Mouse (Mus musculus) embryonic stem cell, embryonic (primary cell): ENCODE measurements at regions not wholly inside any gene's neighbourhood (a gene's known extent, or its start where the extent isn't known, plus 50 kb on each side); places are given as distances from the start of the nearest gene placed in this dataset.

Experiments used
- CTCF ChIA-PET, 4 experiments: fragments of 300-600 bp in 2 of 4; fragments of 350-600 bp in 2 of 4; sonication (Branson Sonifier 250); formaldehyde crosslinking; loops; one replicate each; lab custom pipeline; 2022; ENCODE audit warnings: inconsistent platforms in 2 of 4; lab: Charles Lee
- POLR2A ChIA-PET, 4 experiments: fragments of 300-600 bp in 2 of 4; fragments of 350-600 bp in 2 of 4; sonication (Branson Sonifier 250); formaldehyde crosslinking; loops; one replicate each; lab custom pipeline; 2022; ENCODE audit warnings: antibody characterized with exemption in 4 of 4, inconsistent platforms in 1 of 4; lab: Charles Lee

DNA sequence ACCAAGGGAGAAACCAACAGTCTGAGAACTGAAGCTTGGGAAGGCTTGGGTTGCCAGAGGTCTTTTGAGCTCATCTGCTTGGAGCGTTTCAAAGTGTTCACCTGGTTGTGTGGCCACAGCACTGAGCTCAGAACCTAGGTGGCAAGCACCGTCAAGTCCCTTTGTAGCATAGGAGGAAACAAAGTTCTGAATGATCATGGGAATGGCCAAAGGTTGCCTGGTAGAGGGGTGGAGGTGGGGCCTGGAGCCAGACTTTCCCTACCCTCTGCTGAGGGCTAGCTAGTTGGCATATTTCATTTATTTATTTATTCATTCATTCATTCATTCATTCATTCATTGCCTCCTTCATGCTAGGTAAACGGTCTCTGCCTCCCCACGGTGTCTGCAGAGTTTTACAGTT is 134.9 kb upstream of the 1600014C23Rik start:
- ChIA-PET POLR2A (interaction anchor here in 2 of 4 experiments (0.7 to 1.8 kb wide), 6 partner anchors 14 to 174 kb away, joined by 3 to 6 read pairs (median 3); partner anchors contain the start of gene Vegfa (in 1 of the 2)), CTCF (interaction anchor here in 3 of 4 experiments (0.6 to 2.0 kb wide), 3 partner anchors 22 to 218 kb away, joined by 3 to 5 read pairs (median 4); no protein-coding TSS in a partner anchor)

DNA sequence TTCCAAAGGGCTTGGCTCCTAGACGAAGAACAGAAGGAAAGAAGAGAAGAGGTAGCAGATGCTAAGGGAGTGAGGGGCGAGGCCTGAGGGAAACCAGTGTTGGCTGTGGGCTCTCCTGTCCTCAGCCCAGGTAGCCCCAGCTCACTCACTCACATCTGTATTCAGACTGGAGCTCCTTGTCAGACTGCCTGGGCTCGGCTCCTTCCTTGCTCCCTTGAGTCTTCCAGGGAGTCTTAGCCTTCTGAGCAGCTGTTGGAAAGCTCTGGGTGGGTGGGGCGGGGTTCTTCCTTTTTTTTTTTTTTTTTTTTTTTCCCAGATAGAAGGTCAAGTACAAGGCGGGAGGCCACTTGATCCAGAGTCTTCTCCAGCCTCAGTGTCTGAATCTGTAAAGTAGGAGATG is 134.1 kb upstream of the 1600014C23Rik start:
- ChIA-PET CTCF (interaction anchor here in 3 of 4 experiments (0.6 to 1.3 kb wide), 6 partner anchors 8 to 740 kb away, joined by 3 to 5 read pairs (median 3); no protein-coding TSS in a partner anchor), POLR2A (interaction anchor here in 3 of 4 experiments (0.5 to 1.8 kb wide), 26 partner anchors 8 to 304 kb away, joined by 3 to 9 read pairs (median 3); partner anchors contain the start of genes Slc35b2 (in 1 of the 3) and Vegfa (in 1 of the 3))

DNA sequence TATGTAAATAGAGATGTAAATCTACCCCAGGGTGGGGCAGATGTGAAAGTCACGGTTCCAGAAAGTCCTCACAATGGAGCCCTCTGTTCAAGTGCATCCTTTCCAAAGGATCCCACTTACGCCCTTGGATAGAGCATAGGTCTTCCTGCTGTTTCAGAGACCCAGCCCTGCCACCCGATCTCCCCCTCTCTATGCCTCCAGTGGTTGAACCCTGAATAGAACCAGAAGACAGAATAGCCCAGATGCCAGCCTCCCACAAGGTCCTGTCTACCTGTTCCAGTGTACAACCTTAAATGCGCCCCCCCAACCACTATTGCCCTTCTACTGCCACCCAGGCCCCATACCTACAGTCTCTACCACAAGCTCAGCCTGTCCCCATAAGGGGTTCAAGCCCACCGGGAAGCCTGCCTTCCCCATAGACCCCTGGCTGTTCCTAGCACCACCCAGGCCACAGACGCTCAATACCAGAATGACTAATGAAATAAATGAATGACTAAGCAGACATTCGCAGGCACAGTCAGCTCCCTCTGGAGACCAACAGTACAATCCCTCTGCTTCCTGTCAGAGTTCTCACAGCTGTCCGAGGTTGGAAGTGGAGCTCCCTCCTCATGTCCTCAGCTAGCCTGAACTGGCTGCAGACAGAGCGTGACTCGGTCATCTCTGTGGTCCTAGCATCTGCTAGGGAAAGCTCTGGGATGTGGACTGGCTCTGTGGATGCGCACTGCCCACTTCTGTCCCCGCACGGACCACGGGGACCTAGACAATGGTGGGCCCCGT is 133.4 kb upstream of the 1600014C23Rik start:
- ChIA-PET CTCF (interaction anchor here in 3 of 4 experiments (0.6 to 1.3 kb wide), 6 partner anchors 9 to 741 kb away, joined by 3 to 5 read pairs (median 3); no protein-coding TSS in a partner anchor), POLR2A (interaction anchor here in 3 of 4 experiments (0.5 to 1.9 kb wide), 25 partner anchors 9 to 276 kb away, joined by 3 to 9 read pairs (median 3); partner anchors contain the start of gene Vegfa (in 1 of the 3))

DNA sequence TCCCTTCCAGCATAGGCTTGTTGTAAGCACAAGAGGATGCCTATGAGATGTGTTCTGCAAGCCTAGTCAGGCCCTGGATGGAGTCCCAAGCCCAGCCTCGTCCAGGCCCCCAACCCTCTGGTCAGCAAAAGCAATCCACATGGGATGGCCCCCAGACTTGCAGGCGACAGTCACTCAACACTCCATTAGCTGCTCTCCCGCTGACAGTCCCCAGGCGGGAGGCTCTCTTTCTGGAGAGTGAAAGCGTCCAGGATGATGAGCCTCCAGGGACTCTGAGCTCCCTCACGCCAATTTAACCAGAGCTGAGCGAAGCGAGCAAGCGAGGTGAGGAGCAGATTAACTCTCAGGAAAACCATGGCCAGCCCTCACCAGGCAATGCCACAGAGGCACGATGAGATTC is 132.7 kb upstream of the 1600014C23Rik start:
- POLR2A ChIA-PET: interaction anchor here in 2 of 4 experiments (1.2 to 1.9 kb wide), 7 partner anchors 9 to 166 kb away, joined by 3 to 7 read pairs (median 4); partner anchors contain the start of gene Vegfa (in 1 of the 2)
- CTCF ChIA-PET: interaction anchor here in 1 of 4 experiments (1.0 kb wide), 1 partner anchor 12 kb away, joined by 3 read pairs; no protein-coding TSS in a partner anchor

DNA sequence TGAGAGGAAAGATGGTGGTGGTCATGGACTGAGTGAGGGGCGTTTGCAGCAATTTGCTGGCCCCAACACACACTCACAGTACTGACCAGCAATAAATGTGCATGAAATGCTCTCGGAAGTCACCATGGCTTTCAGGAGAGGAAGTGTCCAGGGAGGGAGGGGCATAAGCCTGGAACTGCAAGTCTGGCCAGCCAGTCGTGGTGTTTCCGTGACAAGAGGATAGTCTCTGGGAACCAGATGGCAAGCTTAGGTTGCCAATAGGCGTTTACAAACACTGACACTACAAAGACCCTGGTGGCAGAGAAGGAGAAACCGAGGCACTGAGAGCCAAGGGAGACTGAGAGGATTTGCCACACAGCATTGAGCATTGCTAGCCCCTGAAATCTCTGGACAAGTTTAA is 132.3 kb upstream of the 1600014C23Rik start:
- POLR2A ChIA-PET: interaction anchor here in 1 of 4 experiments (1.4 to 1.9 kb wide), 2 partner anchors 8 to 14 kb away, joined by 3 to 5 read pairs; no protein-coding TSS in a partner anchor
- CTCF ChIA-PET: interaction anchor here in 1 of 4 experiments (1.0 kb wide), 1 partner anchor 12 kb away, joined by 3 read pairs; no protein-coding TSS in a partner anchor

DNA sequence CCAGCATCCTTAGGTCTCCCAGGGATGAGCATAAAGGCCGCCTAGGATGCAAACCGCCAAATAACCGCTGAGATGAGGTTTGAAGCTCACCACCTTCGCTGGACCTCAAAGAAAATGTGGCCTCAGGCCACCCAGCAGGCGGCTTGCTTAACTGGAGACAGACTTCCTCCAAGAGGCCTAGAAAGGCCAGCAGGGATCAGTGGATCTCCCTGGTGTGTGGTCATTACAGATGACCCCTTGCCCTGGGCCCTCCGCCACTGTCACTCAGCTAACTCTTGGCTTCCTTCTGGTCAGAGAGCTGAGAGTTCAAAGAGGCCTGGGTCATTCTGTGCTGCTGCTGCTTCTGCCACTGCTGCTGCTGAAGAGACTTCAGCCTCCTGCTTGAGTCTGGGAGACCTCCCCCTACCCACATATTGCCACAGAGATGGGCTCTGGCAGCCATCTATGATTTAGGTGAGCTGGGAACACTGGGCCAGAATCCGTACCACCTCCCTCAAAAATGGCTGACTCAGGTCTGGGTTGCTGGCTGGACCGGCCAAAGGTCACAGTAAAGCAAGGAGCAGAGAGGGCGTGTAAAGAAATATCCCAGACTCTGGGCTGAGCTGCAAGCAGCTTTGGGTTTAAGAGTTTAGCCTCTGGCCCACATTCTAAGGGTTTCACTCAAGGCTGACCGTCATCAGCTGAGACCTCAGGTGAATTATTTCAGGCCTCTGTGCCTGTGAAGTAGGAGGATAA is 130.0 kb upstream of the 1600014C23Rik start:
- POLR2A ChIA-PET: interaction anchor here (0.6 to 3.5 kb wide), 15 partner anchors 9 to 169 kb away, joined by 3 to 19 read pairs (median 5); partner anchors contain the start of gene Vegfa (in 2 of the 4)
- CTCF ChIA-PET: interaction anchor here (0.6 to 1.9 kb wide), 12 partner anchors 11 to 169 kb away, joined by 3 to 6 read pairs (median 4); partner anchors contain the start of gene Vegfa (in 1 of the 4)

DNA sequence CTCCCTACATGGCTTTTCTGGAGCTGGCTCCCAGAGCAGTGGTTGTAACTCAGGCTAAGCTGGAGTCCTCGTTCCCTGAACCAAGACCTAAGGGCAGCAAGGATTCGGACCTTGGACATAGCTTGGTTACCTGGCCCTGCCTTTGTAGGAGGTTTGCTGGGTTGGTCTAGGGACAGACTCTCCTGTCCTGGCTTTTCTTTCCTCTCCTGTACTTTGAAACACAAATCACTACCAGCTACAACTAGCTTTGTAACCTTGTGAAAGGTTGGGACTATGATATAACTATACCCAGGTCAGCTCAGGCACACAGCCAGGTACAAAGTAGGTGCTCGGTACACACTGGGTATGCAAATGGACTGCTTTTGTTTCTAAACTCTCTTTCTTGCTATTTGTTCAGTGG is 129.4 kb upstream of the 1600014C23Rik start:
- POLR2A ChIA-PET: interaction anchor here (0.7 to 3.5 kb wide), 16 partner anchors 10 to 196 kb away, joined by 3 to 19 read pairs (median 4); partner anchors contain the start of gene Vegfa (in 2 of the 4)
- CTCF ChIA-PET: interaction anchor here (0.6 to 1.9 kb wide), 12 partner anchors 12 to 659 kb away, joined by 3 to 6 read pairs (median 4); partner anchors contain the start of gene Vegfa (in 1 of the 4)

DNA sequence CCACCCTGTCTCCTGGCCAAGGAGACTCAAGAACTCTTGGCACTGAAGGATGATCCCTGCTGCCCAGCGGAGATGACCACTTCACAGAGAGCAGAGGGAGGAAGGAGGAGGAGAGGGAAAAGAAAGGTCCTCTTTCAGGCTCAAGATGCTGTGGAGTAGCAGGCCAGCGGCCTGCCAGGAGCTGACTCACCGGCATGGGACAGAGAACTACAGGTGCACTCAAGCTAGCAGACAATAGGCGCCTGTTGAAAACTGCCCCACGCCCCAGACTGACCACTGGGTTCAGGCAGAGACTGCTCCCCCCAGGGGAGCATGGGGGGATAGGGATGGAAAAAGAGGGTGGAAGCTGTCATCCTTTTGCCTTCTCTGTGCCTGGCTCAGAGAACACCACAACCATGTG is 125.8 kb upstream of the 1600014C23Rik start:
- ChIA-PET POLR2A (interaction anchor here in 2 of 4 experiments (0.8 to 2.6 kb wide), 4 partner anchors 8 to 11 kb away, joined by 3 to 7 read pairs (median 3); no protein-coding TSS in a partner anchor), CTCF (interaction anchor here in 2 of 4 experiments (0.9 to 1.5 kb wide), 2 partner anchors 11 to 13 kb away, joined by 3 to 6 read pairs; no protein-coding TSS in a partner anchor)

DNA sequence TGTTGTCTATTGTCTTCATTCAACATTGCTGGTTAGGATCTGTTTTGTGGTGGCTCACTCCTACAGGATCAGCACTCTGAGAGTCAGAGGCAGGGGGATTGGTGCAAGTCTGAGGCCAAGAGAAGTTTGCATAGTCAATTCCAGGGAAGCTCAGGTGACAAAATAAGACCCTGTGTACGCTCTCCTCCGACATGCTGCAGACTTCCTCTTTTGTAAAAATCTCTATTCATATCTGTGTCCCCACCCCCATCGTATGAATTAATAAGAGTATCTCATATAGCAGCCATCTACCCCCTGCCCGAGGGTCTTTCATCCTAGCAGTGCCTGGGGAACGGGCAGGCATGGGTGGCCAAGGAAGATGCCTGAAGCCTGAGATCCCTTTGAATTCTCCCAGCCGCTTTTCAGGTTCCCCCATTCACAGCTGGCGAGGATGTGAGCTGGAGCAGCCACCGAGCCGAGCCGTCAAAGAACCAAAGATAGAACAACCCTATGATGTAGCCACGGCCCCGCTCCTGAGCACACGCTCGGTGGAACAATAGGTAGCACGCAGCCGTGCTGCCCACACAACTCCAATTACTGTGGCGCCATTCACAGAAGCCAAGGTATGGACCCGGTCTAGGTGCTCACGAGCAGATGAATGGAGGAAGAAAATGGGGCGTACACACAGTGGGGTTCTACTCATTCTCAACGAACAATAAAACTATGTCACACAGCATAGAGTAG is 120.4 kb upstream of the 1600014C23Rik start:
- ChIA-PET POLR2A (interaction anchor here in 1 of 4 experiments (0.6 to 0.7 kb wide), 2 partner anchors 14 to 22 kb away, joined by 3 read pairs; no protein-coding TSS in a partner anchor), CTCF (interaction anchor here in 1 of 4 experiments (0.6 kb wide), 1 partner anchor 105 kb away, joined by 4 read pairs; no protein-coding TSS in a partner anchor)

DNA sequence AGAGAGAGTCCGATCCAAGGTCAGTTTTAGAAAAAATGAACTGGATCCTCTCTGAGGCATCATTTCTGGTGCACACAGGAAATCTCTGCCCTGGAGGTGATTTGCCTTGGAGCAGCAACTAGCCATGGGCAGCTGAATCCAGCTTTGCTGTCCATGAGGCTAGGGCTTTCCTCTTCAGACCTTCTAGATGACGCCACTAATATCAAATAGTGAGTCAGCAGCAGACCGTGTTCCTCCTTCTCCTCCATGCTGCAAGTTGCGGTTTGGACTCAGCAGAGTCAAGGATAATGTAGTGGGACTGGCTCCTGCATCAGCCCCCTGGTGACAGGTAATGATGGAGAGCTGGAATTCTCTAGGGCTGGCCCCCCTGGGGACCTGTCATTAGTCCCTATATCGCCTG is 118.8 kb upstream of the 1600014C23Rik start:
- ChIA-PET CTCF (interaction anchor here (0.6 to 1.0 kb wide), 5 partner anchors 16 to 181 kb away, joined by 3 to 5 read pairs (median 4); no protein-coding TSS in a partner anchor), POLR2A (interaction anchor here in 3 of 4 experiments (0.5 to 4.7 kb wide), 25 partner anchors 10 to 953 kb away, joined by 3 to 36 read pairs (median 4); partner anchors contain the start of gene Vegfa (in 2 of the 3))

DNA sequence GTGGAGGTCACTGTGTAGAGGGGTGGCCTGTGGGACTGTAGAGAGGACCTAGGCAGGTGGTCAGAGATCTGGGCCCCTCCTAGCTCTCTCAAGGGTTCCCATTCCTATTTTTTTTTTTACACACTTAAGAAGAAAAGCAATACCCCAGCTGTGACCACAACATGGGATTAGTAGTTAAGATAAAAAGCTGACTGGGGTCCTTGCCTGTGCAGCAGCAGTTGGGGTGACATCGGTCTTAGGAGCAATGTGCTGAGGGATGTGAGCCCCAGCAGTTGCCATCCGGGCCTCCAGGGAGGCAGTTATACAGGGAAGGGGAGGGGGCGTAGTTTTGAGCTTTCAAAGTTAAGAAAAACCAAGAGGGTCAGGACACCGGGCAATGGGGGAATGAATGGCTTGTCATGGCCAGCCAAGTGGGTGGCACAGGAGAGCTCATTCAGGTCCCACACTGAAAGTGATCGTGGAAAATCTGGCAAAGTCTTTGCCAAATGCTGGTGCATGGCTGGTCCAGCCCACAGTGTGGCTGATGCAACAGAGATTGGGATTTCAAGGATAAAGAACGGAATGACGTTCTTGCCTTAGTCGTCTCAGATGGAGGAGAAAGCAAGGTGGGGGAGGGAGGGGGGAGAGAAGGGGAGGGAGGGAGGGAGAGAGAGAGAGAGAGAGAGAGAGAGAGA is 118.2 kb upstream of the 1600014C23Rik start:
- ChIA-PET CTCF (interaction anchor here in 2 of 4 experiments (0.9 to 1.7 kb wide), 8 partner anchors 9 to 280 kb away, joined by 3 to 5 read pairs (median 3); no protein-coding TSS in a partner anchor), POLR2A (interaction anchor here in 3 of 4 experiments (0.5 to 4.7 kb wide), 27 partner anchors 8 to 1777 kb away, joined by 3 to 36 read pairs (median 4); partner anchors contain the start of genes Vegfa (in 2 of the 3) and Mad2l1bp (in 1 of the 3))

DNA sequence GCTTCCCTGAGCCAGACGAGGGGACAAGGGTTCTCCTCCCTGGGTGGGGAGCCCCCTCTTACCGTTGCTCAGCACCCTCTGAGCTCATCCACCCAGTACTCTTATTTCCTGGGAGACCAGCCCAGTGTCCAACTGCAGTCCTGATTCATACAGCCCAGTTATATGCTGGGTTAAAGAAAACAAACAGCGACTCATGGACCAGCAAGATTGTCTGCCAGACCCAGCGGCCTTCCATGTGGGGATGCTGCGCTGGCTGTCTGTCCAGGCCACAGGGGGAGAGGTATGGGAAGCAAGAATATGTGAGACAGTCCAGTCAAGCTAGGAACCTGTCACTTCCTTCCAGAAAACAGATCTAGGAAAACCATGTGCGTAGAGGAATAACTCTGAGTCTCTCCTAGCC is 117.3 kb upstream of the 1600014C23Rik start:
- CTCF ChIA-PET: interaction anchor here in 2 of 4 experiments (0.5 to 6.0 kb wide), 9 partner anchors 8 to 332 kb away, joined by 3 to 46 read pairs (median 3); partner anchors contain the start of gene Vegfa (in 1 of the 2)
- POLR2A ChIA-PET: interaction anchor here (0.6 to 4.7 kb wide), 18 partner anchors 12 to 1778 kb away, joined by 3 to 36 read pairs (median 4); partner anchors contain the start of genes Vegfa (in 2 of the 4) and Mad2l1bp (in 1 of the 4)

DNA sequence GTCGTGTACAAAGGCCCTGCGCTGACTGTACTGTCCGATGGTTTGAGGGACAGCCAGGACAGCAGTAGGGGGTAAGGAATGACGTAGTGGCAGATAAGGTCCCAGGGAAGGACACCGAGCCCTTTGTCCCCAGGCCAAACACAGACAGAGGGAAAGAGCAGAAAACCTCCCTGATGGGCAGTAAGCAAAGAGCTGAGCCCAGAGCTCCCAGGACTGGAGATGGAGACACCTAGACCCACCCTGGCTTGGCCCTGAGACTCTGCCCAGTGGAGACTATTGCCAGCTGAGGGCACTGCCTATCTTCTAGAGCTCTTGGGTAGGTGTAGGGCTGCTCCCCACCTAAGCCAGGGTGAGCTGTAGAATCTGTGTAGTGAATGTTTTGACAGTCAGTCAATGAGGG is 116.5 kb upstream of the 1600014C23Rik start:
- POLR2A ChIA-PET: interaction anchor here (0.8 to 4.8 kb wide), 11 partner anchors 9 to 183 kb away, joined by 3 to 45 read pairs (median 4); partner anchors contain the start of gene Vegfa (in 2 of the 4)
- CTCF ChIA-PET: interaction anchor here in 2 of 4 experiments (0.6 to 6.0 kb wide), 4 partner anchors 13 to 282 kb away, joined by 3 to 46 read pairs (median 4); partner anchors contain the start of gene Vegfa (in 1 of the 2)

DNA sequence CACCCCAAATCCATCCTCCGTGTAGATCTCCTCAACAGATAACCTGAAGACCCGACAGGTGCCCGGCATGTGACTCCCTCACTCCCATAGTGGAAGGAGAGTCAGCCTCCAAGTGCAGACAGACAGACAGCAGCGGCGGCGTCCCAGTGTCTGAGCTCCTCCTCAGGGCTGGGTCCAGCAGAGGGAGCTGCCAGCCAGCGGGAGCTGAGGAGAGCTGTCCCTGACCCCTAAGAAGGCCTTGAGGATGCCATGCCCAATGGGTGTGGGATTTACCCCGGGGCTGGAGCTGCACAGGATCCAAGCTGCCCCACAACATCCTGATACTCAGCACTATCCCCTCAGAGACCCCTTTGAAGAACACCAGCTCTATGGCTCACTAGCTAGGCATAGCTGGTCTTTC is 115.0 kb upstream of the 1600014C23Rik start:
- ChIA-PET POLR2A (interaction anchor here (0.5 to 4.8 kb wide), 43 partner anchors 10 to 312 kb away, joined by 3 to 45 read pairs (median 4); partner anchors contain the start of genes Vegfa (in 3 of the 4), Gtpbp2 (in 1 of the 4) and Mad2l1bp (in 1 of the 4)), CTCF (interaction anchor here (0.5 to 6.0 kb wide), 52 partner anchors 11 to 523 kb away, joined by 3 to 46 read pairs (median 4); partner anchors contain the start of genes Vegfa (in 4 of the 4) and Gtpbp2 (in 1 of the 4))
